Mouse (Mus musculus): ENCODE results near the gene Casc3.

Gene Casc3

GRCm38 (mm10) chr11:98772667-98773171, 32.0 kb upstream of the Casc3 start:
- DNase-seq (ENCODE audit: low spot score in 2 of 2), result peak in 1 of 2 experiments; percentile 55

GRCm38 (mm10) chr11:98773635-98774295, 30.9 kb upstream of the Casc3 start:
- DNase-seq (ENCODE audit: low spot score in 2 of 2), result peak; percentile 100

GRCm38 (mm10) chr11:98774582-98775347, 29.9 kb upstream of the Casc3 start, which contains the start of gene Nr1d1:
Gene Nr1d1, minus strand, starts transcription at chr11:98775333.
- no peak for DNase-seq (ENCODE audit: low spot score in 2 of 2)

- DNase-seq (ENCODE audit: low spot score in 2 of 2), result peak; percentile 99 to 100
These were observed 29.2 kb upstream of the Casc3 start for GRCm38 (mm10) chr11:98775348-98776051.

GRCm38 (mm10) chr11:98776052-98776764, 28.5 kb upstream of the Casc3 start:
- no peak for DNase-seq (ENCODE audit: low spot score in 2 of 2)

- no peak for DNase-seq (ENCODE audit: low spot score in 2 of 2)
These were observed 27.7 kb upstream of the Casc3 start for GRCm38 (mm10) chr11:98776843-98777590.

- DNase-seq (ENCODE audit: low spot score in 2 of 2), result no peak
These were observed 26.8 kb upstream of the Casc3 start for GRCm38 (mm10) chr11:98777888-98778287.

GRCm38 (mm10) chr11:98781851-98782512, 22.7 kb upstream of the Casc3 start:
- peak in 1 of 2 experiments; percentile 91 for DNase-seq (ENCODE audit: low spot score in 2 of 2)

GRCm38 (mm10) chr11:98782651-98783235, 22.0 kb upstream of the Casc3 start:
- no peak for DNase-seq (ENCODE audit: low spot score in 2 of 2)

- peak; percentile 95 to 98 for DNase-seq (ENCODE audit: low spot score in 2 of 2)
These were observed 21.4 kb upstream of the Casc3 start for GRCm38 (mm10) chr11:98783236-98783696.

GRCm38 (mm10) chr11:98784139-98784538, 20.6 kb upstream of the Casc3 start:
- no peak for DNase-seq (ENCODE audit: low spot score in 2 of 2)

- DNase-seq (ENCODE audit: low spot score in 2 of 2), result no peak
These were observed 19.5 kb upstream of the Casc3 start for GRCm38 (mm10) chr11:98785214-98785613.

GRCm38 (mm10) chr11:98785772-98786281, 18.9 kb upstream of the Casc3 start:
- DNase-seq (ENCODE audit: low spot score in 2 of 2), result peak in 1 of 2 experiments; percentile 91

- peak; percentile 92 to 99 for DNase-seq (ENCODE audit: low spot score in 2 of 2)
These were observed 18.1 kb upstream of the Casc3 start for GRCm38 (mm10) chr11:98786359-98787214.

- no peak for DNase-seq (ENCODE audit: low spot score in 2 of 2)
These were observed 17.5 kb upstream of the Casc3 start for GRCm38 (mm10) chr11:98787229-98787628.

GRCm38 (mm10) chr11:98787691-98788090, 17.0 kb upstream of the Casc3 start:
- no peak for DNase-seq (ENCODE audit: low spot score in 2 of 2)

GRCm38 (mm10) chr11:98788139-98788538, 16.6 kb upstream of the Casc3 start:
- DNase-seq (ENCODE audit: low spot score in 2 of 2), result no peak

- peak in 1 of 2 experiments; percentile 90 for DNase-seq (ENCODE audit: low spot score in 2 of 2)
These were observed 16.0 kb upstream of the Casc3 start for GRCm38 (mm10) chr11:98788550-98789218.
